Mouse (Mus musculus) frontal cortex, adult 2 months (tissue): Measurements from ENCODE around the gene Grk3. TPM values are rescaled to one million over a fixed set of nuclear protein-coding genes. Genes with fewer than 3 reads are reported as not detected.

Source experiments
- DNase-seq, 2 experiments: peaks; one replicate each; pipeline ENCODE4 v3.0.0; 2022; ENCODE audit warnings: low spot score in 1 of 2; ENCODE audit errors: extremely low spot score in 1 of 2
- polyA plus RNA-seq: library from polyadenylated mRNA; depleted of rRNA; stranded (reverse); fragments of >200 nt; gene quantifications from 2 replicates; pipeline ENCODE4 v1.2.3, GENCODE M21; 2012; rRNA removed

Gene Grk3
- polyA plus RNA-seq, 1 experiment: 62.3 TPM

GRCm38 (mm10) chr5:112877391-112878115 lies 138.0 kb downstream of the Grk3 start:
- DNase-seq: no peak

- DNase-seq: peak in 1 of 2 experiments; percentile 85
Measured at GRCm38 (mm10) chr5:112876846-112877390, 138.7 kb downstream of the Grk3 start.

GRCm38 (mm10) chr5:112872999-112873398 lies 142.6 kb downstream of the Grk3 start:
- DNase-seq: no peak

- peak in 1 of 2 experiments; percentile 89 for DNase-seq
Measured at GRCm38 (mm10) chr5:112870729-112871128, 144.9 kb downstream of the Grk3 start.

- DNase-seq: no peak
Measured at GRCm38 (mm10) chr5:112868620-112869019, 147.0 kb downstream of the Grk3 start.

GRCm38 (mm10) chr5:112864719-112865367 lies 150.7 kb downstream of the Grk3 start:
- peak in 1 of 2 experiments; percentile 61 for DNase-seq

Other genes starting within 250 kb of the Grk3 start
- gene Myo18b, start 119.4 kb downstream of the Grk3 start, polyA plus RNA-seq: 2.0 TPM in 2 replicates
- gene Crybb2, start 54.3 kb upstream of the Grk3 start, polyA plus RNA-seq: not detected in 2 replicates
- 3.2 and 6.0 TPM in 2 replicates for gene Crybb3, start 65.8 kb upstream of the Grk3 start, polyA plus RNA-seq
- gene 2900026A02Rik, start 205.4 kb upstream of the Grk3 start, polyA plus RNA-seq: 17.8 and 18.7 TPM in 2 replicates
- gene Tmem211, start 211.1 kb upstream of the Grk3 start, polyA plus RNA-seq: 0.04 TPM in 1 of 2 replicates, not detected in the other